Mouse (Mus musculus): Measurements from ENCODE around the gene Guk1.
"Not testable (repeated sequence)": the region's sequence is repeated elsewhere in the genome, so short reads cannot be mapped to it uniquely, and the experiment has no call there.

Gene Guk1

GRCm38 (mm10) chr11:59192059-59192386 lies at the start of gene Guk1:
Gene Guk1, minus strand, starts transcription at chr11:59192212.
- no peak for DNase-seq (ENCODE audit: extremely low read depth, low read depth)

DNA sequence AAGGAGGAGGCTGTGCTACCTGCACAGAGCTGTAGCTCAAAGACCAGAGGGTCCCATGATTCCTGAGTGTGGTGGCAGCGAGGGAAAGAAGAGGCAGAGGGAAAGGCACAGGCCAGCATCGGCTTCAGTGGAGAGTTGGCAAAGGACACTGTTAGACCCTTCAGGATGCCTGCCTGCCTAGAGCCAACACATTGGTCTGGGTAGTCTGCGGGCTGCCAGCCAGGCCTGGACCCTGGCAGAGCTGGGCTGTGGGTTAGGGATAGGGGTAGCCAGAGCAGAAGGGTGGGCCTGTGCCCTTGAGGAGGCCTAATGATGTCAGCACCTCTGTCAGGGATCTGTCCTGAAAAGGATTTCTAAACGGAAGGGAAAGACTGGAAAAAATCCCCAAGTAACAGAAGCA lies 47.8 kb upstream of the Guk1 start:
- DNase-seq (ENCODE audit: extremely low read depth, low read depth), result no peak

DNA sequence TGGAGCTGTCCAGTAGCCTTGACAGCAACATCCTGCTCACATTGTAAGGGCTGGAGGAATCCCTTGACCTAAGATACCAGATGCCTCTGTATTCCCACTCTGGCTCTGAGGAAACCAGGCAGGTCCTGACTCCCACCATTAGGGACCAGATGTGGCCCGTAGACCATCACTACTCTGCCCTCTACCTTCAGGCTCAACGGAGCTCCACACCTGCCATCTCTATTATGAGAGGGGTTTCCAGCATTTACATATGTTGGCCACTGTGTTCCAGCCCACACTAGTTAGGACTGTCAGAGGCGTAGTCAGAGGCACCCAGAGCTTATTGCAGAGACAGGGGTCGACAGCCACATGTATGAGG lies 47.4 kb upstream of the Guk1 start:
- no peak for DNase-seq (ENCODE audit: extremely low read depth, low read depth)

- DNase-seq (ENCODE audit: extremely low read depth, low read depth), result no peak
Observed at GRCm38 (mm10) chr11:59238525-59239427, 46.8 kb upstream of the Guk1 start.

- DNase-seq (ENCODE audit: extremely low read depth, low read depth), result no peak
Observed at GRCm38 (mm10) chr11:59232797-59233196, 40.8 kb upstream of the Guk1 start.

- peak; percentile 62 for DNase-seq (ENCODE audit: extremely low read depth, low read depth)
Observed at GRCm38 (mm10) chr11:59230144-59230760, 38.2 kb upstream of the Guk1 start.

DNA sequence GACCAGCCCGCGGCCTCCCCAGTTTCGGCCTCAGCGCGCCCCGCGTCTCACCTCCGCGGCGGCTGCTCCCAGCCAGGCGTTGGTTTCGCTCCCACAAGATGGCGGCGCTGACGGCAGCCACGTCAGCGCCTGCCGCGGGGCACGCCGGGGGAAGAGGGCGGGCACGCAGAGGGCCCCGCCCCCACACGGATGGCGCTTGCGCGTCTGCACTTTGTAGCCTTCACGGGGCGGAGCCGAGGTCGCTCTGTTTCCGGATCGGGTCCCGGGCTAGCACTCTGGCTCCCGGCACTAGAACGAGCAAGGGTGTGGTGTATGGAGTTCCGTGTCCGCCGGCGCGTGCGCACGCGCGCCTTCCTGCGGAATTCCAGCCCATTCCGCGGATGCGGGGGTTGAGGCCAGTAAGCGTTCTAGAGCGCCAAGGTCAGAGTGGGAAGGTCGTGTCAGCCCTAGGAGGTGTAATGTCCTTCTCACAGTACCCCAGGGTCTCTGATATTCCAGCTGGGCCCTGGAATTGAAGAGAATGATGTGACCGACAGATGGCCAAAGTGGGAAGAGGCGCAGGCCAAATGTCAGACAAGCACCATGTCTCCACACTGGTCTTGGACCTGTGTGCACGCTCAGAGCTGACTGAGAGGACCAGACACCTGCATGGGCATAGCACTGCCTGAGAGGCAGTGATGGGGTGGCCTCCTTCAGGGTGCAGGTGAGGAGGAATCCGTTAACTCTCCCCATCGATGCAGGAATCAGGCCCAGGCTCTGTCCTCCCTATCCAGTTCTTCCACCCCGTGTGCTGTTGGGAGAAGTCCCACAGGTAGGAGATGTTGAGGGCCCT lies 36.3 kb upstream of the Guk1 start, which contains the start of gene Arf1:
TSS of gene Arf1 (minus strand) at position 149 of the 832 bp plus-strand sequence.
- DNase-seq (ENCODE audit: extremely low read depth, low read depth), result peak; percentile 90

DNA sequence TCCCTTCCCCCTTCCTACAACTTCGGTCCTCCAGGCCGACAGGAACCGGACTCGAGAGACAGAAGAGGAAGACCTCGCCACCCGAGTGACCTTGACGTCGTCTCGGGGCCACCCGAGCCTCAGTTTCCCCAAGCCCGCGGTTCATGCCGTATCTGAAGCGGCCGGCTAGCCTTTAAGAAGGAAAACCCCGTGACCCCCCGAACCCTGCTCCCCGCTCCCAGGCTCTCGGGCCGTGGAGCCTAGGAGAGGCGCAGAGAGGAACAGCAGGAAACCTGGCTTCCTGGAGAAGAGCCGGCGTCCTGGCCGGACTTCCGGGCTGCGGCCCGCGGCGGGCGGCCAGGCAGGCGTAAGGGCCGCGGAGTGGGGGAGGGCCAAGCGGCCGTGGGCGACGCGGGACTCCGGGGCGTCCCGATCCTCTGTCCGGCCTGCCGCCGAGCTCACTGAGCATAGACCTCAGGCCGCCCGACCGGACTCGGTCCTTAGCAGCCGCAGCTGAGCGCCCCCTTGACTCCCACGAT lies 35.7 kb upstream of the Guk1 start:
- no peak for DNase-seq (ENCODE audit: extremely low read depth, low read depth)

GRCm38 (mm10) chr11:59226787-59227603 lies 35.0 kb upstream of the Guk1 start:
- no peak for DNase-seq (ENCODE audit: extremely low read depth, low read depth)

DNA sequence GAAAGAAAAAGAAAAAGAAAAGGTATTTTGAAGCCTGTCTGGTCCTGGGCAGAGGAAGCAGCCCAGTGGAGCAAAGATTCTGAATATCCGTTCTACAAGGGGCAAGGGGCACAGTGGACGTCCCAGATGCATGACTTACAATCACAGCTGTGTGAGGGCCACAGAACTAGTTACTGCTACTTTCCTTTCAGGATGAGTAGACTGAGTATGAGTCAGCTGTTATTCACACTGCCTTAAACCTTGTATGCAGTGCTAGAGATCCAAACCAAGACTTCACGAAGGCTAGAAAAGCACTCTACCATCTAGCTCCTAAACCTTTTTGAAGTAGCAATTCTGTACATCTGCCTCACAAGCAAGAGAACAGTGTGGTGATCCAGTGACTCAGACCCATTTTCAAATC lies 34.2 kb upstream of the Guk1 start:
- DNase-seq (ENCODE audit: extremely low read depth, low read depth), result no peak

DNA sequence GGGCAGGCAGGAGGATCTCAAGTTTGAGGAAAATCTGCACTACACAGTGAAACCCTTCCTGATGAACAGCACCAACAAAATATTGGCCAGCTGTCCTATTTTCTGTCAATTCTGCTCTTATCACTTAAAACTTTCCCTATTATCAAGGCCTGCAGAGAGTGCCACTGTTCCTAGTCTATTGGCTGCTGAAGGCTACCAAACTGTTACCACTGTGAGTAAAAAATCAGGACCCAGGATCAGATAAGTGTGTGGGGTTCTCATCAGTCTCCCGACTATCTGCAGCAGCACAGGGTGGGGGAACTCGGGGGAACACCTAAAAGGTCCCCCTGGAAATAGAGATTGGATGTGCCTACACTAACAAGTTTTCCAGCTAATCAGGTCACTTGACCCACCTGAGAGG lies 33.2 kb upstream of the Guk1 start:
- DNase-seq (ENCODE audit: extremely low read depth, low read depth), result no peak

GRCm38 (mm10) chr11:59224470-59224869 lies 32.5 kb upstream of the Guk1 start:
- DNase-seq (ENCODE audit: extremely low read depth, low read depth), result no peak

DNA sequence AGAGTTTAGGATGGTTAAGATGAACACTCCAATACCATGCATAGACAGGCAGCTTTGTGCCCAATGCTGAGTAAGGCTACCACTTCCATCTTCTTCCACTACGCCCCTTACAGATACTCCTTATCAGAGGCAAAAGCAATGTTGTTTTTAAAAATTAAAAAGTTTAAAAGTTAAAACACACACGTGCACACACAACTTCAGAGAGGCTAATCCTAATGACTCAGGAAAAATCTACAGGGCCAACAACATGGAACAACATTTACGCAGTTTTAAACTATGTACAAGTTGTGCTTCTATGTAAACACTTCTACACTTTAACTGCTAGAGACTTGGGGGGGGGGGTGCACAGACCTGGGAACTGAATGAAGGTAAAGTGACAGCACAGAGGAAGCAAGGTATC lies 32.0 kb upstream of the Guk1 start:
- no peak for DNase-seq (ENCODE audit: extremely low read depth, low read depth)

GRCm38 (mm10) chr11:59222306-59222705 lies 30.3 kb upstream of the Guk1 start:
- no peak for DNase-seq (ENCODE audit: extremely low read depth, low read depth)

DNA sequence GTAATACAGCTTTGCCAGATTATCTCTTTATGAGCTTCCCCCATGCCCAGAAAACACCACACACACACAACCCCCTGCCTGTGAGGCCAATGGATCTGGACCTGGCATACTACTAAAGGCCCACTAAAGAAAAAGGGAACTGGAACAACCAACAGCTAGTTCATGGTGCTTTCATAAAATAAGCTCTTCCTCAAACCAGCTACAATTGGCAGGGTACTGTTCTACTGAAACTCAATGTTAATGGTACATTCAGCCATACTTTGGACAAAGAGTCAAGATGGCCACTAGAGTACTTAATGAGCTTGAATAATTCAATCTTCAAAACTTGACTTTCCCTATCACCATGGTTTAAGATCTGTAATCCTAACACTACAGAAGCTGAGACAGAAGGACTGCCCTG lies 29.6 kb upstream of the Guk1 start:
- DNase-seq (ENCODE audit: extremely low read depth, low read depth), result no peak

GRCm38 (mm10) chr11:59219064-59219463 lies 27.1 kb upstream of the Guk1 start:
- no peak for DNase-seq (ENCODE audit: extremely low read depth, low read depth)

DNA sequence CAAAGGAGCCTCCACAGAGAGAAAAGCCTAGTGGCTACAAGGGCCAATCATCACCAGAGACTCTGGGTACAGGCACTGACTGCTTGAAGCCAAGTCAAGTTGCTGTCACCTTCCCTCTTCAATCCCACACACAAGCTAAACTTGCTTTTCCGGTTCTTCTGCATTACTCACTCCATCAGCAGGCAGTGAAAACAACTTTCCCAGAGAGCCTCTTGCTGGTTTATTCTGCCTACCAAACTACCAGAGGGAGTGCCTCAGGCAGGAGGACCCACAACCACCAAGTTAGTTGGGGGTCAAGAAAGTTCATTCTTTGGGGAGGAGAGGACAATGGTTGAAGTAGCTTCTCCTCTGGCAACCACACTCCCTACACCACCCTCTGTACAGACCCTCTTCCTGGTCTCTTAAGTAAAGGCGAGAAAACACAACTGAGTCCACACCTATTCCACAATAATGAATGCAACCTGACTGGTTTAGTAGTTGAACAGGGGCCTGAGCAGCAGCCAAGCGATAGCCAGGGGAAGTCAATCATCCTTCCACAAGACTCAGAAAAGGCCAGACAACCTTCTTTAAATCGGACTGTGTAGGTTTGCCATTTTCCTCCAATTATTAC lies 26.5 kb upstream of the Guk1 start:
- DNase-seq (ENCODE audit: extremely low read depth, low read depth), result no peak

DNA sequence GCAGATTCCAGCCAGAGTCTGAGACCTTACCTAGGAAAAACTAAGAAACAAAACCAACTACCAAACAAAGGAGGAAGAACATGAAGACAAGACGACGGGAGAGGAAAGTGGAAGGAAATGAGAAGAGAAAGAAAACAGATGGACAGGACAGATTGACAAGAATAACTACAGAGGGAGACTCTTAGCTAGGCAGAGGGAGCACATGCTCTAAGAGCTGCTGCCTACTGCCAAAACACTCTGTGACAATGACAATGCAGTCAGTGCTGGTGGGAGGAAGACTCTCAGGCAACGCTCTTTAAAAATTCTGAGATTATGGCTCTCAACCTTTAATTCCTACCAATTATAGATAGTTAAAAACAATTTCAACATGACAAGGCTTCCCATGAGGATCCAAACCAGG lies 24.9 kb upstream of the Guk1 start:
- peak; percentile 47 for DNase-seq (ENCODE audit: extremely low read depth, low read depth)

- no peak for DNase-seq (ENCODE audit: extremely low read depth, low read depth)
Observed at GRCm38 (mm10) chr11:59212892-59213494, 21.0 kb upstream of the Guk1 start.

- not testable (repeated sequence) for DNase-seq (ENCODE audit: extremely low read depth, low read depth)
Observed at GRCm38 (mm10) chr11:59212320-59212719, 20.3 kb upstream of the Guk1 start.

All from MEL-GATA-1-ER (cell line).